Mouse (Mus musculus): ENCODE data around the gene Bach2.

Bach2 gene

GRCm38 (mm10) chr4:32365144-32365907 lies 126.7 kb downstream of the Bach2 start:
- DNase-seq = no peak

- DNase-seq = no peak
These were observed 127.6 kb downstream of the Bach2 start for GRCm38 (mm10) chr4:32366176-32366575.

- DNase-seq = no peak
These were observed 129.7 kb downstream of the Bach2 start for GRCm38 (mm10) chr4:32368345-32368744.

GRCm38 (mm10) chr4:32373085-32373484 lies 134.5 kb downstream of the Bach2 start:
- DNase-seq = no peak

- DNase-seq = no peak
These were observed 134.9 kb downstream of the Bach2 start for GRCm38 (mm10) chr4:32373527-32373926.

GRCm38 (mm10) chr4:32374751-32375582 lies 136.4 kb downstream of the Bach2 start:
- DNase-seq = no peak

GRCm38 (mm10) chr4:32375721-32376526 lies 137.3 kb downstream of the Bach2 start:
- no peak for DNase-seq

- no peak for DNase-seq
These were observed 137.9 kb downstream of the Bach2 start for GRCm38 (mm10) chr4:32376527-32376948.

GRCm38 (mm10) chr4:32379140-32379539 lies 140.5 kb downstream of the Bach2 start:
- DNase-seq = no peak

GRCm38 (mm10) chr4:32381666-32382381 lies 143.2 kb downstream of the Bach2 start:
- no peak for DNase-seq

- no peak for DNase-seq
These were observed 146.5 kb downstream of the Bach2 start for GRCm38 (mm10) chr4:32385121-32385520.

GRCm38 (mm10) chr4:32385623-32386022 lies 147.0 kb downstream of the Bach2 start:
- no peak for DNase-seq

- DNase-seq = no peak
These were observed 147.7 kb downstream of the Bach2 start for GRCm38 (mm10) chr4:32386346-32386745.

GRCm38 (mm10) chr4:32386931-32387330 lies 148.3 kb downstream of the Bach2 start:
- DNase-seq = no peak

GRCm38 (mm10) chr4:32387479-32388240 lies 149.1 kb downstream of the Bach2 start:
- DNase-seq = no peak

- DNase-seq = no peak
These were observed 150.0 kb downstream of the Bach2 start for GRCm38 (mm10) chr4:32388564-32388963.

- DNase-seq = no peak
These were observed 150.7 kb downstream of the Bach2 start for GRCm38 (mm10) chr4:32389107-32389800.

GRCm38 (mm10) chr4:32391260-32391659 lies 152.7 kb downstream of the Bach2 start:
- no peak for DNase-seq

- DNase-seq = no peak
These were observed 154.6 kb downstream of the Bach2 start for GRCm38 (mm10) chr4:32393226-32393625.

- DNase-seq = no peak
These were observed 155.3 kb downstream of the Bach2 start for GRCm38 (mm10) chr4:32393951-32394350.

GRCm38 (mm10) chr4:32394850-32395249 lies 156.2 kb downstream of the Bach2 start:
- no peak for DNase-seq

Data from cerebellum, postnatal 36 days (tissue).